Mouse (Mus musculus): ENCODE data around the gene Mmp19. TPM values are rescaled to one million over a fixed set of nuclear protein-coding genes. Genes with fewer than 3 reads are reported as not detected.
"Not testable (repeated sequence)": the region's sequence is repeated elsewhere in the genome, so short reads cannot be mapped to it uniquely, and the experiment has no call there.

Mmp19 gene
- polyA plus RNA-seq, 1 experiment from 2014 or later = 0.87 TPM

GRCm38 (mm10) chr10:128821358-128822056 lies 30.8 kb downstream of the Mmp19 start, which contains the start of gene Ormdl2:
Ormdl2 (minus strand) TSS chr10:128821645.
- peaks cover 48% of the 10 kb centered on the region for H3K36me3 ChIP-seq
- peak within 1 kb of the TSS; percentile 85 for H3K4me2 ChIP-seq
- no peaks in the 10 kb centered on the region for H3K9me3 ChIP-seq
- H3K27ac ChIP-seq (replicated peaks) = peak within 1 kb of the TSS; percentile 54
- ATAC-seq (ENCODE audit: extremely low read depth, insufficient number of reproducible peaks, low FRiP score, low TSS enrichment) = peak; percentile 98
- peak within 1 kb of the TSS; percentile 92 for H3K9ac ChIP-seq
- WGBS = under 1% methylated on average over 46 of the region's 46 CpGs
- H3K4me1 ChIP-seq = peaks cover 29% of the 10 kb centered on the region
- peak within 1 kb of the TSS; percentile 81 for H3K4me3 ChIP-seq
- H3K27me3 ChIP-seq (replicated peaks) = no peaks in the 10 kb centered on the region

DNA sequence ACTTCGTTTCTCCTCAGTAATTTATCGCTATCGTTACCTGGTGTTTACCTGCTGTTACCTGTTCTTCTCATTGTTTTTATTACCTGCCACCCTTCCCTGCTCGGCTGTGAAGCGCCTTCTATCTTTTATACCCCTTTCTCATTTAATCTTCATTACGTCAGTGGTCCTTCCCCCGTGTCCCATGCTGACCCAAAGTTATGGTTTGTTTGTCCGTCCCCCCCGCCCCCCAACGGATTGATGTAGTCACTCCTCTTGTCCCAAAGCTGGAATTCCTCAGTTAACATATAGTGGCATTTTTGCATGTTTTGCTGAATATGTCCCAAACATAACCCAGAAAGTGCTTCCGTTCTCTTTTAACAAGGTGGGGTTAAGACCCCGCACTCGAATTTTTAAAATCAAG lies 31.4 kb downstream of the Mmp19 start:
- peak overlapping the region; percentile 81 for H3K4me3 ChIP-seq
- no peak for ATAC-seq (ENCODE audit: extremely low read depth, insufficient number of reproducible peaks, low FRiP score, low TSS enrichment)
- peaks cover 29% of the 10 kb centered on the region for H3K4me1 ChIP-seq
- peak overlapping the region; percentile 92 for H3K9ac ChIP-seq
- H3K36me3 ChIP-seq = peaks cover 47% of the 10 kb centered on the region
- WGBS = 1% methylated on average over 13 of the region's 13 CpGs
- H3K27ac ChIP-seq (replicated peaks) = peak overlapping the region; percentile 54
- H3K4me2 ChIP-seq = peak overlapping the region; percentile 85
- no peaks in the 10 kb centered on the region for H3K9me3 ChIP-seq
- H3K27me3 ChIP-seq (replicated peaks) = no peaks in the 10 kb centered on the region

GRCm38 (mm10) chr10:128823087-128823486 lies 32.4 kb downstream of the Mmp19 start:
- Histone ChIP-seq H3K4me3 (peak overlapping the region; percentile 81), H3K4me1 (peaks cover 29% of the 10 kb centered on the region), H3K4me2 (peak overlapping the region; percentile 85), H3K36me3 (peaks cover 45% of the 10 kb centered on the region)
- H3K27ac ChIP-seq (replicated peaks); ATAC-seq (ENCODE audit: extremely low read depth, insufficient number of reproducible peaks, low FRiP score, low TSS enrichment); H3K27me3 ChIP-seq (replicated peaks); H3K9ac ChIP-seq; H3K9me3 ChIP-seq: not testable (repeated sequence)
- 70% methylated on average over 4 of the region's 4 CpGs for WGBS

DNA sequence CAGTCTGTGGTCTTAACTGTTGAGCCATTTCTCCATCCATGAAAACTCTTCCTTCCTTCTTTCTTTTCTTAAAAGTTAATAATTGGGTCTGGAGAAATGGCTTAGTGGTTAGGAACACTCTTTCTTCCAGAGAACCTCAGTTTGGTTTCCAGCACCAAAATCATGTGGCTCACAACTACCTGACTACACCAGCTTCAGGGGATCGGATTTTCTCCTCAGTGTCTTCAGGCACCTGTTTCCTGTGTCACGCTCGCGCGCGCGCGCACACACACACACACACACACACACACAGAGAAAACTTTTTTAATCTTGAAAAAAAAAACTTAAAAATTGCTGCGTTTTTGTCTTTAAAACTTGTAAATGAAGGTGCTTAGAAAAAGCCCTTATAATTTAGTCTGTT lies 33.1 kb downstream of the Mmp19 start:
- no peak overlapping the region for H3K27ac ChIP-seq (replicated peaks)
- peaks cover 29% of the 10 kb centered on the region for H3K4me1 ChIP-seq
- H3K9ac ChIP-seq = no peak overlapping the region
- H3K27me3 ChIP-seq (replicated peaks) = no peaks in the 10 kb centered on the region
- WGBS = 95% methylated on average over 9 of the region's 9 CpGs
- no peak overlapping the region for H3K4me3 ChIP-seq
- ATAC-seq (ENCODE audit: extremely low read depth, insufficient number of reproducible peaks, low FRiP score, low TSS enrichment) = no peak
- H3K4me2 ChIP-seq = no peak overlapping the region
- H3K9me3 ChIP-seq = no peaks in the 10 kb centered on the region
- peaks cover 42% of the 10 kb centered on the region for H3K36me3 ChIP-seq

DNA sequence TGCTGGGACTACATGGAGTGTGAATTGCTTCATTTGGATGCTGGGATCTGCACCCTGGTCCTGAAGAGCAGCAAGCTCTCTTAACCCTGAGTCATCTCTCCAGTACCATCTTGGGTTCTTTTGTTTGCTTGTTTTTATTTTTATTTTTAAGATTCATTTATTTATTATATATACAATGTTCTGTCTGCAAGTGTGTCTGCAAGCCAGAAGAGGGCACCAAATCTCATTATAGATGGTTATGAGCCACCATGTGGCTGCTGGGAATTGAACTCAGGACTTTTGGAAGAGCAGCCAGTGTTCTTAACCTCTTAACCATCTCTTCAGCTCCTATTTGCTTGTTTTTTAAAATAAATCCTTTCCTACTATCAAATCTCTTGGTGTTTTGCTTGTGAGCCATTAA lies 46.7 kb downstream of the Mmp19 start:
- Histone ChIP-seq H3K4me1 (no peaks in the 10 kb centered on the region), H3K27me3 (replicated peaks) (no peaks in the 10 kb centered on the region), H3K9me3 (no peaks in the 10 kb centered on the region), H3K27ac (replicated peaks) (no peak overlapping the region), H3K4me2 (no peak overlapping the region), H3K4me3 (no peak overlapping the region), H3K36me3 (peaks cover 92% of the 10 kb centered on the region), H3K9ac (no peak overlapping the region)
- no peak for ATAC-seq (ENCODE audit: extremely low read depth, insufficient number of reproducible peaks, low FRiP score, low TSS enrichment)

DNA sequence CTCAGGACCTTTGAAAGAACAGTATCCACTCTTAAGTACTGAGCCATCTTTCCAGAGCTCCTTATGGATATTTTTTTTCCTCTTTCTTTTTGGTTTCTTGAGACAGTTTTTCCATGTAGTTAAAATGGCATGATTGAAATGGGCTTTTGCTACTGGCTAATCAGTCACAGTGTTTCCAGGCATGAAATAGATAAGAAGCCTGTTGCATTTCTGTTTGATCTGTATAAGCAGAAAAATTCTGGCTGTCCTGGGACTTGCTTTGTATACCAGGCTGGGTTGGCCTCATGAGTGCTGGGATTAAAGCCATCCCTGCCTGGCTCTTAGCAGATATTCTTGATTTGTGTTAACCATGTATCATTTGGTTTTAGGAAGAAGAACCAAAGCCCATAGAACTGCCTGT lies 48.7 kb downstream of the Mmp19 start:
- H3K4me3 ChIP-seq = no peak overlapping the region
- H3K4me2 ChIP-seq = no peak overlapping the region
- ATAC-seq (ENCODE audit: extremely low read depth, insufficient number of reproducible peaks, low FRiP score, low TSS enrichment) = no peak
- H3K27ac ChIP-seq (replicated peaks) = no peak overlapping the region
- H3K27me3 ChIP-seq (replicated peaks) = no peaks in the 10 kb centered on the region
- no peak overlapping the region for H3K9ac ChIP-seq
- H3K4me1 ChIP-seq = no peaks in the 10 kb centered on the region
- no peaks in the 10 kb centered on the region for H3K9me3 ChIP-seq
- H3K36me3 ChIP-seq = peaks cover 86% of the 10 kb centered on the region

DNA sequence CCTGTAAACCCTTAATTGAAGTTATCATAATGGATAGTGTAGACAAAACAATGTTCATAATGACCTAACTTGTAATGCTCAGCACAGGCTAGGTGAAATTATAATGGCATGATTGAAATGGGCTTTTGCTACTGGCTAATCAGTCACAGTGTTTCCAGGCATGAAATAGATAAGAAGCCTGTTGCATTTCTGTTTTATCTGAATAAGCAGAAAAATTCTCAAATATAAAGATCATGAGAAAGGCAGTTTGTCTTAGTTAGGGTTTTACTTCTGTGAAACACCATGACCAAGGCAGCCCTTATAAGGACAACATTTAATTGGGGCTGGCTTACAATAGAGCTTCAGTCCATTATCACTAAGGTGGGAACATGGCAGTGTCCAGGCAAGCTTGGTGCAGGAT lies 49.9 kb downstream of the Mmp19 start:
- Histone ChIP-seq H3K9me3 (no peaks in the 10 kb centered on the region), H3K9ac (no peak overlapping the region), H3K27me3 (replicated peaks) (no peaks in the 10 kb centered on the region), H3K36me3 (peaks cover 82% of the 10 kb centered on the region), H3K4me1 (0 out of 2 replicates have a peak, but pooled peaks cover 3% of the 10 kb centered on the region), H3K4me2 (no peak overlapping the region), H3K27ac (replicated peaks) (no peak overlapping the region), H3K4me3 (no peak overlapping the region)
- no peak for ATAC-seq (ENCODE audit: extremely low read depth, insufficient number of reproducible peaks, low FRiP score, low TSS enrichment)

GRCm38 (mm10) chr10:128843260-128843659 lies 52.5 kb downstream of the Mmp19 start:
- no peak for ATAC-seq (ENCODE audit: extremely low read depth, insufficient number of reproducible peaks, low FRiP score, low TSS enrichment)
- no peak overlapping the region for H3K4me3 ChIP-seq
- no peak overlapping the region for H3K27ac ChIP-seq (replicated peaks)
- H3K36me3 ChIP-seq = peaks cover 80% of the 10 kb centered on the region
- no peaks in the 10 kb centered on the region for H3K9me3 ChIP-seq
- WGBS = 92% methylated on average over 5 of the region's 5 CpGs
- no peak overlapping the region for H3K9ac ChIP-seq
- H3K4me1 ChIP-seq = 0 out of 2 replicates have a peak, but pooled peaks cover 3% of the 10 kb centered on the region
- no peaks in the 10 kb centered on the region for H3K27me3 ChIP-seq (replicated peaks)
- no peak overlapping the region for H3K4me2 ChIP-seq

GRCm38 (mm10) chr10:128845516-128845915 lies 54.8 kb downstream of the Mmp19 start:
- H3K4me2 ChIP-seq = no peak overlapping the region
- H3K27me3 ChIP-seq (replicated peaks) = no peaks in the 10 kb centered on the region
- no peak overlapping the region for H3K9ac ChIP-seq
- no peak for ATAC-seq (ENCODE audit: extremely low read depth, insufficient number of reproducible peaks, low FRiP score, low TSS enrichment)
- no peak overlapping the region for H3K4me3 ChIP-seq
- WGBS = 75% methylated on average over 2 of the region's 2 CpGs
- no peak overlapping the region for H3K27ac ChIP-seq (replicated peaks)
- H3K4me1 ChIP-seq = 0 out of 2 replicates have a peak, but pooled peaks cover 3% of the 10 kb centered on the region
- H3K9me3 ChIP-seq = no peaks in the 10 kb centered on the region
- peaks cover 79% of the 10 kb centered on the region for H3K36me3 ChIP-seq

DNA sequence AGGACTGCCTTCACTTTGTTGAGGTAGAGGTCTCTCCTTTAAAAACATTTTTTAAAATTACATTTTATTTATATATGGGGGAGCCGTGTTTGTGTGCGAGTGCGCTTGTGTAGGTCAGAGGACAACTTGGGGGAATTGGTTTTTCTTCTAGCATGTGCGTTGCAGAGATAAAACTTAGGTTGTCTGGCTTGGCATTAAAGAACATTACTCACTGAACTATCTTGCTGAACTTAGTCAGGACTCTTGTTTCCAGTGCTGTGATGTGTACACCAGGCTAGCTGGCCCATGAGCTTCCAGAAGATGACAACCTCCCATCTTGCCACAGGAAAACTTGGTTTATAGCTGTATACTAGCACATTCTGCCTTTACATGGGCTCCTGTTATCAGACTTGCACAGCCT lies 56.0 kb downstream of the Mmp19 start:
- Histone ChIP-seq H3K9me3 (no peaks in the 10 kb centered on the region), H3K9ac (no peak overlapping the region), H3K4me1 (0 out of 2 replicates have a peak, but pooled peaks cover 3% of the 10 kb centered on the region), H3K27me3 (replicated peaks) (no peaks in the 10 kb centered on the region), H3K27ac (replicated peaks) (no peak overlapping the region), H3K4me2 (no peak overlapping the region), H3K4me3 (no peak overlapping the region), H3K36me3 (peaks cover 75% of the 10 kb centered on the region)
- no peak for ATAC-seq (ENCODE audit: extremely low read depth, insufficient number of reproducible peaks, low FRiP score, low TSS enrichment)
- WGBS = 90% methylated on average over 4 of the region's 4 CpGs

GRCm38 (mm10) chr10:128848426-128848825 lies 57.7 kb downstream of the Mmp19 start:
- no peak overlapping the region for H3K9ac ChIP-seq

DNA sequence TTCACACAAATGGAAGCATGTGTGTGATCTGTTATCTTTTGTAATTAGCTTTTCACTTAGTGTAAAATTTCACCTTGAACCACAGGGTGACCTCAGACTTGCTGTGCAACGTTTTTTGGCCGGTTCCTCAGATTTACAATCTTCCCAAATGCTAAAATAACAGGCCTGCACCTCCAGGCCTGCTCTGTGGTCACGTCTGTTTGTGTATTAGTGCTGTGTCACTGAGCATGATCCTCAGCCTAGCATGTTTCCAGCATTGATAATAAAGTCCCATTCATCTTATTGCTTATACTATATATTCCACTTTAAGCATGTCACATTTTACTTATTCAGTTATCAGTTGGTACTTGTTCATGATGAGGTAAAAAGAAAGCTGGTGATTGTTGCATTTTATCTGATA lies 59.6 kb downstream of the Mmp19 start:
- ATAC-seq (ENCODE audit: extremely low read depth, insufficient number of reproducible peaks, low FRiP score, low TSS enrichment) = no peak
- peaks cover 66% of the 10 kb centered on the region for H3K36me3 ChIP-seq
- 82% methylated on average over 3 of the region's 3 CpGs for WGBS
- H3K4me1 ChIP-seq = no peaks in the 10 kb centered on the region
- H3K9ac ChIP-seq = no peak overlapping the region
- H3K9me3 ChIP-seq = no peaks in the 10 kb centered on the region
- H3K27me3 ChIP-seq (replicated peaks) = no peaks in the 10 kb centered on the region
- no peak overlapping the region for H3K27ac ChIP-seq (replicated peaks)
- no peak overlapping the region for H3K4me3 ChIP-seq
- no peak overlapping the region for H3K4me2 ChIP-seq

More at GRCm38 (mm10) chr10:128848426-128848825, 57.7 kb downstream of the Mmp19 start:
- Histone ChIP-seq H3K4me3 (no peak overlapping the region), H3K4me1 (0 out of 2 replicates have a peak, but pooled peaks cover 3% of the 10 kb centered on the region), H3K9me3 (no peaks in the 10 kb centered on the region), H3K27me3 (replicated peaks) (no peaks in the 10 kb centered on the region), H3K4me2 (no peak overlapping the region), H3K36me3 (peaks cover 69% of the 10 kb centered on the region), H3K27ac (replicated peaks) (no peak overlapping the region)
- 67% methylated on average over 2 of the region's 2 CpGs for WGBS
- ATAC-seq (ENCODE audit: extremely low read depth, insufficient number of reproducible peaks, low FRiP score, low TSS enrichment) = no peak
